Mouse (Mus musculus): ENCODE measurements around the gene BC147527. TPM values are rescaled to one million over a fixed set of nuclear protein-coding genes. Genes with fewer than 3 reads are reported as not detected.
"Not testable (repeated sequence)": the region's sequence is repeated elsewhere in the genome, so short reads cannot be mapped to it uniquely, and the experiment has no call there.

BC147527 gene
- polyA plus RNA-seq (2012; rRNA removed): 0.28 and 0.38 TPM in 2 replicates

- TF ChIP-seq CTCF (IDR thresholded peaks at IDR 0.05; ENCODE audit: insufficient read depth, low read length) (no peak), POLR2A (IDR thresholded peaks at IDR 0.05; ENCODE audit: borderline replicate concordance, extremely low read depth, low read depth, low read length) (no peak)
- H3K4me1 ChIP-seq (ENCODE audit: control insufficient read depth, insufficient read depth, low read length): no peaks in the 10 kb centered on the region
- no peak for DNase-seq
- no peak within 1 kb of the TSS for H3K4me3 ChIP-seq (replicated peaks; ENCODE audit: extremely low read depth, low read depth, low read length)
- 38% methylated on average over 2 of the region's 2 CpGs for WGBS
Observed at GRCm38 (mm10) chr13:120299991-120300442, at the start of gene BC147527. Gene BC147527, plus strand, starts transcription at chr13:120300392.

GRCm38 (mm10) chr13:120251208-120251924 is 48.8 kb upstream of the BC147527 start:
- not testable (repeated sequence) for H3K4me1 ChIP-seq (ENCODE audit: control insufficient read depth, insufficient read depth, low read length); H3K4me3 ChIP-seq (replicated peaks; ENCODE audit: extremely low read depth, low read depth, low read length); DNase-seq
- 80% methylated on average over 2 of the region's 3 CpGs for WGBS

- not testable (repeated sequence) for DNase-seq; H3K4me1 ChIP-seq (ENCODE audit: control insufficient read depth, insufficient read depth, low read length); H3K4me3 ChIP-seq (replicated peaks; ENCODE audit: extremely low read depth, low read depth, low read length)
- WGBS: 64% methylated on average over 3 of the region's 3 CpGs
Observed at GRCm38 (mm10) chr13:120258817-120259658, 41.2 kb upstream of the BC147527 start.

- not testable (repeated sequence) for H3K4me1 ChIP-seq (ENCODE audit: control insufficient read depth, insufficient read depth, low read length); DNase-seq; H3K4me3 ChIP-seq (replicated peaks; ENCODE audit: extremely low read depth, low read depth, low read length)
- WGBS: 34% methylated on average over 3 of the region's 3 CpGs
Observed at GRCm38 (mm10) chr13:120259718-120260117, 40.5 kb upstream of the BC147527 start.

DNA sequence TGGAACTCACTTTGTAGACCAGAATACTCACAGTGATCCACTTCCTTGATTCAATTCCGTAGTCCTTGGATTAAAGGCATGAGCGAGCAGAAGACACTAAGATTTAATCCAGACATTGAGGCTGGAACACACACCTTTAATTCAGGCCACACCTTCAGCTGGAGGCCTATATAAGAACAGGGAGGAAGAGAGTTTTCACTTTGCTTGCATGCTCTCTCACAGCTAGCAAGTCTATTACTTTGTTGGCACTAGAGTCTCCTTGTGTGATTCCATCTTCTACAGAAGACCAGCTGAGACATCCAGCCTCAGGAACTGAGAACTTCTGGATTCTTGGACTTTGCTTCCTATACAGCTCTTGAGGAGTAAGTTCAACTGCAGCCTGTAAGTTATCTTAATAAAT is 37.3 kb upstream of the BC147527 start, which contains the start of gene AF067061:
Gene AF067061 (plus strand): TSS at position 245 of the 400 bp plus-strand sequence.
- not testable (repeated sequence) for DNase-seq; H3K4me3 ChIP-seq (replicated peaks; ENCODE audit: extremely low read depth, low read depth, low read length); H3K4me1 ChIP-seq (ENCODE audit: control insufficient read depth, insufficient read depth, low read length)
- 83% methylated on average over 2 of the region's 2 CpGs for WGBS

- H3K4me1 ChIP-seq (ENCODE audit: control insufficient read depth, insufficient read depth, low read length); H3K4me3 ChIP-seq (replicated peaks; ENCODE audit: extremely low read depth, low read depth, low read length); DNase-seq: not testable (repeated sequence)
- 24% methylated on average over 2 of the region's 2 CpGs for WGBS
Observed at GRCm38 (mm10) chr13:120277837-120278236, 22.4 kb upstream of the BC147527 start.

- Histone ChIP-seq H3K4me1 (ENCODE audit: control insufficient read depth, insufficient read depth, low read length) (no peaks in the 10 kb centered on the region), H3K4me3 (replicated peaks; ENCODE audit: extremely low read depth, low read depth, low read length) (no peak overlapping the region)
- no peak for TF ChIP-seq CTCF (IDR thresholded peaks at IDR 0.05; ENCODE audit: insufficient read depth, low read length)
- TF ChIP-seq POLR2A (IDR thresholded peaks at IDR 0.05; ENCODE audit: borderline replicate concordance, extremely low read depth, low read depth, low read length): no peak
- DNase-seq: no peak
- 82% methylated on average over 9 of the region's 9 CpGs for WGBS
Observed at GRCm38 (mm10) chr13:120278784-120279183, 21.4 kb upstream of the BC147527 start.

DNA sequence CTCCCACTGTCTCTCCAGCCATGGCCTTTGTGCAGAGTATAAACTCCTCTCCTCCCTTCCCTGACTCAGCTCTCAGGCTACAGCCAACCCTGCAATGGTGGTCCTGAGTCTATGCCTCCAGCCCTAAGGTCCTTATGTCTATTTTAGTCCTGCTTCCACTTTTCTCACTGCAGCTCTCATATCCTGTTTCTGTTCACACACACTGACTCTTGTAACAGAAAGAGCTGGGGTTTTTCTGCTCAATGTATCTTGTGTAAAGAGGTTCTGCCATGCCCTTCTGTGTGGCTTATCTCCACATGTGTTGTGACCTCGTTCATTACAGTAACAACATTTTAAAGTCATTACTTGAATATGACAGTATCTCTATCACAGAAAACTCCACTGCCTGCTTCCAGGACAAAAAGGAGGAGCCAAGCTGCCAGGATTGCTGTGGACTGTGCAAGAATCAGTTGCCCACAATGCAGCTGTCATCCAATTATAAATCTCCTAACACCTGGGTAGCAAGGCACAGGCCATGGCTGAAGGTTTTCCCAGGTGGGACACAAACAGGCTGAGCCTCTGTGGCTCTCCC is 783 bp upstream of the BC147527 start:
- 26% methylated on average over 1 of the region's 1 CpGs for WGBS
- H3K4me3 ChIP-seq (replicated peaks; ENCODE audit: extremely low read depth, low read depth, low read length): no peak overlapping the region
- H3K4me1 ChIP-seq (ENCODE audit: control insufficient read depth, insufficient read depth, low read length): no peaks in the 10 kb centered on the region
- TF ChIP-seq POLR2A (IDR thresholded peaks at IDR 0.05; ENCODE audit: borderline replicate concordance, extremely low read depth, low read depth, low read length) (no peak), CTCF (IDR thresholded peaks at IDR 0.05; ENCODE audit: insufficient read depth, low read length) (no peak)
- no peak for DNase-seq

DNA sequence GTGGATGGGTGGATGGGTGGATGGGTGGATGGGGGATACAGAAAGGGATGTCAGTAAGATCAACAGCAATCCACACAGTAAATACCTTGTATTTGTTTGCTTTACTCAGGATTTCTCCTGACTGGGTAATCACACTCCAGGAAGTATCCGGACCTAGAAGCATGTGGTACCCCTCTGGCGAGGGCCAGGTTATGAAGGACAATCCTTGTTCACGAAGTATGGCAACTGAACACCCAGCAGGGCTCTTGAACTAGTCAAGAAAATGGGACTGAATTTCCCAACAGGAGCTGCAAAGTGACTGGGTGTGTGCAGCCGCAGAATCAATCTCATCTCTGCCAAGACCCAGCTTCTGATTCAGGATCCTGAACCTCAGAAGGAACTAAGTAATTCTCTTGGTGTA is 661 bp downstream of the BC147527 start:
- TF ChIP-seq POLR2A (IDR thresholded peaks at IDR 0.05; ENCODE audit: borderline replicate concordance, extremely low read depth, low read depth, low read length) (no peak), CTCF (IDR thresholded peaks at IDR 0.05; ENCODE audit: insufficient read depth, low read length) (no peak)
- no peak for DNase-seq
- 70% methylated on average over 4 of the region's 4 CpGs for WGBS
- no peaks in the 10 kb centered on the region for H3K4me1 ChIP-seq (ENCODE audit: control insufficient read depth, insufficient read depth, low read length)
- no peak overlapping the region for H3K4me3 ChIP-seq (replicated peaks; ENCODE audit: extremely low read depth, low read depth, low read length)

DNA sequence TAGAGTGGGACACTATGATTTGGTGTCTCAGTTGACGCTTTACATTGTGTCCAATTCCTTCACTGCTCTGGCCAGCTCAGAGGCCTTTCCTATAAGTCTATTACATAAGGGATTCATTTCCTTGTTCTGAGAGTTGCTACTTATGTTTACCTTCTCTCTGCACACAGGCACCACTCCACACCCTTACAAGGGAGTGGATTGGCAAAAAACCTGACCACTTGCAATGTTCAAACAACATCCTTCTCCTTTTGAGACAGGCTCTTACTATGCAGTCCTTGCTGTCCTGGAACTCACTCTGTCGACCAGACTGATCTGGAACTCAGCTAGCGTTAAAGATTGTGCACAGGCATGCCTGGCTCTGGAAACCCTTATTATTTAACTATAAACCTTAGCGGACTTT is 10.6 kb downstream of the BC147527 start:
- DNase-seq: no peak
- 57% methylated on average over 4 of the region's 4 CpGs for WGBS
- no peak overlapping the region for H3K4me3 ChIP-seq (replicated peaks; ENCODE audit: extremely low read depth, low read depth, low read length)
- TF ChIP-seq CTCF (IDR thresholded peaks at IDR 0.05; ENCODE audit: insufficient read depth, low read length): no peak
- TF ChIP-seq POLR2A (IDR thresholded peaks at IDR 0.05; ENCODE audit: borderline replicate concordance, extremely low read depth, low read depth, low read length): no peak
- H3K4me1 ChIP-seq (ENCODE audit: control insufficient read depth, insufficient read depth, low read length): no peaks in the 10 kb centered on the region

Measured in lung, adult 2 months (tissue).